Mouse (Mus musculus) heart, postnatal 25 days (tissue): ENCODE results near the gene Hivep3. TPM values are rescaled to one million over a fixed set of nuclear protein-coding genes. Genes with fewer than 3 reads are reported as not detected.

Experiments
- DNase-seq: peaks from one replicate; pipeline ENCODE4 v3.0.0; 2022; ENCODE audit warnings: low spot score
- intact Hi-C: fragments of 180-260 bp; cut with DNase I; formaldehyde crosslinking; loops from one replicate; pipeline ENCODE4 v1.15.1; 2025
- total RNA-seq, 2 experiments: library from RNA; stranded (reverse); gene quantifications; 2 replicates each; pipeline ENCODE4 v1.2.3; 2021

Hivep3 gene
- total RNA-seq, 2 experiments from 2014 or later, result 5.1 to 5.2 TPM

DNA sequence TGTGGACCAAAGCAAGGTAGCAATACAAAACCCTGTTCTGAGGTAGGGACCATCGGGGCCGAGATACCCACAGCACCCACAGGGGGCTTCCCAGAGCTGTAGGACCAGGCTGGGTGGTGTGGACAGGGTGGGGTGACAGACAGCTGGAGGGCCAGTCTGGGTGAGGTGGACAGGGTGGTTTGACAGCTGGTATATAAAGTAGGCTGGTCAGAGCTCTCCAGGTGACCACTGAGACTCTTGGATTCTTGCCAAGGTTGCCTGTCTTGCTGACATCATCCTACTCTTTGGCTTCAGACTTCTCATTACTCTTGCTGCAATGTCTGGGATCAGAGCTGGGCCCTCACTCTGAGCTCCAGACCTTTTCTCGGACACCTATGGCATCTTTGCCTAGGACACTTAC, 372.8 kb downstream of the Hivep3 start:
- intact Hi-C loops, result loop anchor here (5.0 to 10.0 kb wide), 2 partner anchors 299 to 472 kb away; partner anchors contain the start of gene Guca2a
- DNase-seq, result no peak

DNA sequence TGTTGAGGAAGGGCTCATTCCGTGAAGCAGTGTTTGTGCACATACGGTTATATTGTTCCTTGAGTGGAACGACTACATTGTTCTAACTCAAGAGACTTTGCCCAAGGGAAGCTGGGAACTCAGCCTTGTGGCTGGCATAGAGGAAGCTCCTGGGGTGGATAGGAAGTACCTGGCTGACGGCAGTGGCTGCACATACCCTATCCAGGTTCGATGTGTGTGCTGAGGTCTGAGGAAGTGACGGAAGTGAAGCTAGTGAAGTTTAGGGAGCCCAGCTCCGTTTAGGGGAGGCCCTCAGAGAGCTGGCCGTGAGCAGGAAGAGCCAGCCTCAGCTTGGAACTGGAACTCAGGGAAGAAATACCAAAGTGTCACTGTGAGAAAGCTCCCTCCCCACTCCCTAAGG, 374.2 kb downstream of the Hivep3 start:
- intact Hi-C loops, result loop anchor here (5.0 to 10.0 kb wide), 2 partner anchors 300 to 473 kb away; partner anchors contain the start of gene Guca2a
- DNase-seq, result no peak

DNA sequence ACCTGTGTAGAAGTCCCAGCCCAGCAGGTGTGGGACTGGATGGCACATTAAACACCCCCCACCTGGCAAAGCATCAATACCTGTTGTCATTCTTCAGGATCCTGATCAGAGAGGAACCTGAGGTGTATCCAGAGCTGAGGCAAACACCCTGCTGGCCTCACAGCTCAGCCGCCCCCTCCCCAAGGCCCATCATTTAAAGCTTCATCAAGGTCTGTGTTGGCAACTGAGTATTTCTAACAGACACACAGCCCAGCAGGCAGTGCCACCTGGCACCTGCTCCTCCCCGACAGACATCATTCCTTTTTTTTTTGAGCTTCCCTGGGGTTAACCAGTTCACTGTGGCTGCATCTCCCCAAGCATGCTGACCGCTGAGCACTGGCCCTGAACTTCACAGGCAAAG, 381.9 kb downstream of the Hivep3 start:
- DNase-seq, result no peak
- intact Hi-C loops, result no loop called here

- intact Hi-C loops, result no loop called here
- DNase-seq, result no peak
These were observed 382.7 kb downstream of the Hivep3 start for GRCm38 (mm10) chr4:120116312-120116711.

- no peak for DNase-seq
- intact Hi-C loops, result no loop called here
These were observed 386.7 kb downstream of the Hivep3 start for GRCm38 (mm10) chr4:120120276-120120675.

DNA sequence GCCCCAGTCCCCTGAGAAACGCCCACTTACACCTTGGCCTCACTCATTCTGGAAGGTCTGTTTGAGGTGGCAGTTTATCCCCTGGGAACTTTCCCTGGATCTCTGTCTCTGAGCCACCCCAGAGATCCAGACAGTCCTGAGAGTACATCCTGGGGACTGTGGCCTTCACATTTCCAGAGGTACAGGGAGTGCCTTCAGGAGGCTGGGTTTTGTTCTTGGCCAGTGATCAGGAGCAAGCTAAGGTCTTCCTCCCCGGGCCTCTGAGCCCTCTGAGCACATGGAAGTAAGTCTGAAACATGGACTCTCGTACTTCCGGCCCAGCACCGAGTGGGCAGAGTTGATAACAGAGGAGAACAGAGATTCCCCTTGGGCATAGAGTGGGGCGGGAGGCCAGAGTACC, 391.1 kb downstream of the Hivep3 start:
- intact Hi-C loops, result loop anchor here (5.0 kb wide), 2 partner anchors 202 to 492 kb away; no protein-coding TSS in a partner anchor
- DNase-seq, result no peak

DNA sequence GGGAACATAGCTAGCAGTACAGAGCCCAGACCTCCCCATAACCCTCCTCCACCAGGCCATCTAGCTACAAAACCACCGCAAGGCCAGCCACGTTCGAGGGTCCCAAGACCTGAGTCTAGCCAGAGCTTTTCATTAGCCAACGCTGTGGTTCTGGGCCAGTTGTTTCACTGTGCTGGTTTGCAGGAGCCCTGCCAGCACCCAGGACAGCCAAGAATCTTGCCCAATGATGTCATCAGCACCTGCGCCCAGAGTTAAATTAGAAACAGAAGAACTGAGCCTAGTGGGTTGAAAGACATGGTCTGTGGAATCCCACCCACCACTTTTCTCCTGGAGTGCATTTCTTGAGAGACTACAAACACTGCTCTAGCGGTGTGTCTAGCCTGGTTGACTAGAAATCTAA, 392.5 kb downstream of the Hivep3 start:
- DNase-seq, result peak; percentile 31
- intact Hi-C loops, result loop anchor here (5.0 kb wide), 2 partner anchors 204 to 494 kb away; no protein-coding TSS in a partner anchor

GRCm38 (mm10) chr4:120127333-120127732, 393.7 kb downstream of the Hivep3 start:
- no peak for DNase-seq
- intact Hi-C loops, result loop anchor here (5.0 kb wide), 2 partner anchors 205 to 495 kb away; no protein-coding TSS in a partner anchor

GRCm38 (mm10) chr4:120128033-120128432, 394.4 kb downstream of the Hivep3 start:
- intact Hi-C loops, result loop anchor here (2.0 to 5.0 kb wide), 3 partner anchors 206 to 887 kb away; no protein-coding TSS in a partner anchor
- peak; percentile 46 for DNase-seq

DNA sequence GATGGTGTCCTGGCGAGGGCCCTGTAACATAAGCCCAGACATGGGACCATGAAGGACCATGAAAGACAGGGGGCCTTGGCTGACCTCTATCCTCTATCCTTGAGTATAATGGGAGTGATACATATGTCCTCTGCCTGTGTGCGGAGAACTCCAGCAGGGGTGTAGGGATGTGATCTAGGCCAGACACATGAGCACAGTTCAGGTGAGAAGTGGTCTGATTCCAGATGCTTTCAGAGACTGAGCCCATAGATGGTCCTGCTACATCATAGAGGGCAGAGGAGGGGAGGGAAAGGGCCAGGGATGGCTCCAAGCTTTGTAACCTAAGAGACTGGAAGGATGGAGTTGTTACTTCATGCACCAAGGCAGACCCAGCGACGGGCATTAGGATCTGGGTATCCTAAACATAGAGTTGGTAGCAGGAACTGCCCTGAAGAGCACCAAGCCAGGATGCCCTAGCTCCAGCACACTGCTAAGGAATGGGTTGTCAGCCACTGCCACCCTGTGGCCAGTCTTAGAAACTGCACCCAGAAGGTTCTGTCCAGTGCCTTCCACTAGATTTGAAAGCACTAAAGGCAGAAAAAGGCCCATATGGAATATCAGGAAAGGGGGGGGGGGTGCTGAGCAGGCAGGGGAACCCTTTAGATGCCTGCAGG, 395.8 kb downstream of the Hivep3 start:
- DNase-seq, result no peak
- intact Hi-C loops, result loop anchor here (2.0 to 5.0 kb wide), 3 partner anchors 207 to 889 kb away; no protein-coding TSS in a partner anchor

- intact Hi-C loops, result no loop called here
- no peak for DNase-seq
These were observed 397.3 kb downstream of the Hivep3 start for GRCm38 (mm10) chr4:120130926-120131325.

GRCm38 (mm10) chr4:120131441-120132220, 398.0 kb downstream of the Hivep3 start:
- peak; percentile 27 for DNase-seq
- intact Hi-C loops, result no loop called here

GRCm38 (mm10) chr4:120134223-120134622, 400.6 kb downstream of the Hivep3 start:
- no peak for DNase-seq
- intact Hi-C loops, result no loop called here

DNA sequence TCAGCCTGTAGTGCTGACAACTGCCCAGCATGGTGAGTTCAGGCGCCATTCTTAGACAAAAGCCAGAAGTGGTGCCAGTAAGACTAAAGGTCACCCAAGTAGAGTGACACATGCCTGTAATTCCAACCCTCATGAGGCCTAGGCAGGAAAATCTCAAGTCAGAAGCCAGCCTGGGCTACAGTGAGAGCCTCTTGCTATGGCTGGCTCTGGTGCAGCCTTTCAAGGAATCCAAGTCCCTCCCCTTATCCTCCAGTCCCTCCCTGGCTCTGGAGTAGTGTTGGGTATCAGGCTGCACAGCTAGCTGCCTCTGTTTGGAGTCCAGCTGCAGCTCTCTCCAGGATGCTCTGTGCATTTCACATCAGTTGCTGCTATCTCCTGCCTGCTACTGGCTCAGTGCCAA, 408.2 kb downstream of the Hivep3 start:
- DNase-seq, result no peak
- intact Hi-C loops, result no loop called here

DNA sequence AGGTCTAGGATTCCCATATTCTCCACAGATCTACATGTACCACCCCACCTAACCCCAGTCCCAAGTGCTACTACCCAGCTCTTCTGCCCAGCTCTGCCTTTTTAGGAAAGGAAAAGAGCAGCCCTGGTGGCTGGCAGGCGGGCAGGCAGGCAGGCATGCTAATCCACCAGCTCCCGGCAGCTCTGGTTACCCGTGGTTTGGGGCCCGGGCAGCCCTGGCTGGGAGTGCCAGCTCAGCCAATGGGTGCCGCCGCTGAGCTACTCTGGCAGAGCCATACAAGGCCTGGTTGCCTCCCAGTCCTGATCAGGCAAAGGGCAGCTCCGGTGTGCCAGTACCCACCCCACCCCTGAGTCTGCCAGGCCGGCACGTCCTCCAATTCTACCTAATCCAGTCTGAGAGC, 409.3 kb downstream of the Hivep3 start:
- intact Hi-C loops, result no loop called here
- no peak for DNase-seq

- intact Hi-C loops, result no loop called here
These were observed 410.8 kb downstream of the Hivep3 start for GRCm38 (mm10) chr4:120144343-120144742.

DNA sequence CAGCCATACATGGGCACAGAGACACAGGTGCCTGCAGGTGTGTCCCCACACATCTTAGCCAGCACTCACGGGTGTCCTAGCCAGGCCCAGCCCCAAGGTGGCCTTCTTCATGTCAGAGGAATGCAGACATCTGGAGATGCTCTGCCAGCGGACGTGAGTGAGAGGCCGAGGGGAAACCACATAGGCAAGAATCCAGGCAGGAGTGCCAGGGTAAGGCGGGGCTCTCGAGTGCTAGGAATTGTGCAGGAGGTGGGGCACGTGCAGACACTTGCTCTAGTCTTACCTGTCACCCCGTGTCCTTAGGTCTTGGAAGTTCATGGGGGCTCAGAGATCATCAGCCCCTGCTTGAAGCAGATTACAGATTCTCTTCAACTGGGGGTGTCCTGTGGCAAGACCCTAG, 412.3 kb downstream of the Hivep3 start:
- DNase-seq, result no peak
- intact Hi-C loops, result no loop called here

More at GRCm38 (mm10) chr4:120144343-120144742, 410.8 kb downstream of the Hivep3 start:
- no peak for DNase-seq

- DNase-seq, result peak; percentile 72
- intact Hi-C loops, result no loop called here
These were observed 414.9 kb downstream of the Hivep3 start for GRCm38 (mm10) chr4:120148291-120149141.

GRCm38 (mm10) chr4:120149142-120149524, 415.5 kb downstream of the Hivep3 start:
- intact Hi-C loops, result no loop called here
- DNase-seq, result no peak

- no peak for DNase-seq
- intact Hi-C loops, result no loop called here
These were observed 416.8 kb downstream of the Hivep3 start for GRCm38 (mm10) chr4:120150345-120150920.
